Mouse (Mus musculus) small intestine, adult 2 months (tissue): ENCODE results near the gene Spata16.

ENCODE experiments used
- CTCF ChIP-seq: fragments of 200-500 bp; IDR thresholded peaks from 2 replicates; pipeline ENCODE4 v1.5.1; 2012; ENCODE audit warnings: low read depth, mild to moderate bottlenecking, control low read depth, inconsistent platforms, low read length, moderate library complexity, mixed read lengths; ENCODE audit not compliant: insufficient replicate concordance, insufficient read length; ENCODE audit errors: extremely low read depth
- POLR2A ChIP-seq: fragments of 200-500 bp; IDR thresholded peaks from 2 replicates; pipeline ENCODE4 v1.6.1; 2012; ENCODE audit warnings: low read depth, mild to moderate bottlenecking, control low read depth, inconsistent platforms, low read length, moderate library complexity

DNA sequence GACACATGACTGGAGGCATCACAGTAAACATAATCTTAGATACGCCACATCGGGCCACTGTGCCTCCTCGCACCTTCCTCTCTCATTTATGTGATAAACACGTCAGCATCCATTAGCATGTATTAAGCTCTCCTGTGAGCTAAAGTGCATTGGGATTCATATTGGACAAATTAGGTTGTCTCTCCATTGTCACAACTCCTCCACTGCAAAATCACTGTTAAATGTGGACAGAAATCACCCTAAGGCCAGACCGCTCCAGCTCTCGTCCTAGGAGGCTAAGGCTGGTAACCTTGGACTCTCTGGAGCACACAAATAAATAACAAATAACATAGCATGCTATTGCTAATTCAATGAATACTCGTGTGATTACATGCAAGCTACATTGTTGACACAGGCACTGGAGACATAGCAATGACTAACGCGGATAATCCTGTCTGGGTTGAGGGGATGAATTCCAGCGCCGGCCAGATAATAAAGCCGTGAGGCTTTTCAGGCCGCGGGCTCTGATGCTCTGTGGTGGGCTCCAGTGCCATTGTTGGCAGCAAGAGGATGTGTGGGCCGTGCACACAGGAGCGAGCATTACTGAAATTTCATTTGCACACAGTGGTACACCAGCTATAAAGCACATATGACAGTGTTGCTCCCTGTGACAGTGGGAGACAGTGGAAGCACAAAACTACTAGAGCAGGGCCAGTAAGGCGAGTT, 197.8 kb downstream of the Spata16 start:
- TF ChIP-seq CTCF = no peak
- TF ChIP-seq POLR2A = no peak
